24 mouse cellular contexts compared by ENCODE assay signal in the genomic region with DNA sequence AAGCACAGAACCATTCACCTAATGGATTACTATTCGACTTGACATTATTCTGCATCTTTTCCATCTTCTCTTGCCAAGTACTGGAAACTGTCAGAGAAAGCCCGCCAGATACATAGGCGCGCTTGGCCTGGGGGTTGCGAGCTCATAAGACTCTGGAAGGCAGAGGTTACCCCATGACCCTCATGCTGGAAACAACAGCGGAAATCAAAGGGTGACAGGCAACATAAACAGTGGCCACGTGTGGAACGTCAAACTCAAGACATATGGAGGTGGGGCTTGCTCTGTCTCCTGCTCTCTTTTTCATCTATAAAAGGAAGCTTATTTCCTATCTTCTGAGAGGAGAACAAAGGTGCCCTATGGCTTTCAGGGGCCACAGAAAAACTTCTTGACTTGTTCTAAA.
DNase-seq lines count a peak whose midpoint lies in the region; ATAC-seq and TF ChIP-seq lines count a peak whose summit lies in the region.
"Had no signal": no experiment of that assay in that cellular context is flagged by ENCODE, and none has a peak within 500 bp of the region (broad histone marks: within the 10 kb centered on the region; RNA-seq: fewer than 3 reads in every experiment).

No protein-coding gene starts in this region.

- DNase-seq in embryo, embryonic 10 days (ENCODE audit: low spot score) = peak; percentile 59
- no peak for DNase-seq in embryo, embryonic 9.5 days (ENCODE audit: extremely low spot score)
- DNase-seq in lung, embryonic 14.5 days = peak; percentile 80
- no peak for DNase-seq in lung, adult 2 months
- DNase-seq in embryonic facial prominence, embryonic 10.5 days (ENCODE audit: low spot score) = peak; percentile 32
- DNase-seq in mesoderm, embryonic 11.5 days (ENCODE audit: low read depth, low spot score) = peak; percentile 34
- DNase-seq in cerebellum, adult 11-12 months = no peak
- DNase-seq: adrenal gland, adult 8-10 months; cerebellum, adult 8-10 months; gastrocnemius, postnatal 10 days; heart, postnatal 10 days; kidney, adult 8-10 months; layer of hippocampus, adult 9-11 months; left cerebral cortex, postnatal 4 days had no signal

- H3K4me1 ChIP-seq in lung, embryonic 14.5 days (ENCODE audit: insufficient read depth) = peaks cover 3% of the 10 kb centered on the region; the same call in 1 of the 2 replicates
- H3K4me1 ChIP-seq in lung, adult 2 months (ENCODE audit: control insufficient read depth, insufficient read depth, low read length) = no peaks in the 10 kb centered on the region
- peaks cover 12% of the 10 kb centered on the region; the same call in 1 of the 2 replicates for H3K4me1 ChIP-seq in embryonic facial prominence, embryonic 10.5 days
- H3K4me1 ChIP-seq: hindbrain, embryonic 10.5 days; midbrain, embryonic 12.5 days had no signal

- H3K9me3 ChIP-seq in lung, embryonic 14.5 days (ENCODE audit: low read depth, low read length) = no peaks in the 10 kb centered on the region
- no peaks in the 10 kb centered on the region for H3K9me3 ChIP-seq in embryonic facial prominence, embryonic 10.5 days
- H3K9me3 ChIP-seq: embryonic facial prominence, embryonic 15.5 days; heart, embryonic 12.5 days; limb, embryonic 15.5 days; midbrain, embryonic 12.5 days had no signal

- WGBS in lung, embryonic 14.5 days = 24% methylated on average over 8 of the region's 8 CpGs
- WGBS in lung, adult 2 months = 48% methylated on average over 8 of the region's 8 CpGs
- WGBS in embryonic facial prominence, embryonic 10.5 days = 60% methylated on average over 8 of the region's 8 CpGs

- H3K4me3 ChIP-seq in lung, embryonic 14.5 days (ENCODE audit: low read depth, low read length) = no peak overlapping the region
- no peak overlapping the region for H3K4me3 ChIP-seq in lung, adult 2 months (replicated peaks; ENCODE audit: extremely low read depth, low read depth, low read length)
- no peak overlapping the region for H3K4me3 ChIP-seq in embryonic facial prominence, embryonic 10.5 days
- H3K4me3 ChIP-seq: embryonic facial prominence, embryonic 15.5 days; heart, embryonic 12.5 days; hindbrain, embryonic 10.5 days; limb, embryonic 15.5 days; midbrain, embryonic 12.5 days had no signal

- TF ChIP-seq CTCF in lung, embryonic 14.5 days (IDR thresholded peaks at IDR 0.05; ENCODE audit: low read depth) = no peak
- no peak for TF ChIP-seq CTCF in lung, adult 2 months (IDR thresholded peaks at IDR 0.05; ENCODE audit: insufficient read depth, low read length)

- ATAC-seq in lung, embryonic 14.5 days (ENCODE audit: insufficient read depth) = peak; percentile 47
- no peak for ATAC-seq in cerebellum, adult (ENCODE audit: insufficient number of reproducible peaks, low FRiP score, low TSS enrichment)
- ATAC-seq: activated CD4-positive, CD25-positive, alpha-beta regulatory T cell, adult 4 months; forebrain, embryonic 14.5 days; hindbrain, postnatal 0 days had no signal

- H3K4me2 ChIP-seq in lung, embryonic 14.5 days = no peak overlapping the region
- H3K4me2 ChIP-seq: embryonic facial prominence, embryonic 15.5 days; heart, embryonic 12.5 days; limb, embryonic 15.5 days; midbrain, embryonic 12.5 days had no signal

- H3K9ac ChIP-seq in lung, embryonic 14.5 days = no peak overlapping the region
- H3K9ac ChIP-seq: embryonic facial prominence, embryonic 15.5 days; heart, embryonic 12.5 days; limb, embryonic 15.5 days; liver, embryonic 14.5 days; midbrain, embryonic 12.5 days had no signal

- H3K27ac ChIP-seq in lung, embryonic 14.5 days (ENCODE audit: low read depth) = no peak overlapping the region
- no peak overlapping the region for H3K27ac ChIP-seq in embryonic facial prominence, embryonic 10.5 days (replicated peaks)
- H3K27ac ChIP-seq: embryonic facial prominence, embryonic 15.5 days; hindbrain, embryonic 10.5 days; hindbrain, postnatal 0 days; limb, embryonic 15.5 days; liver, embryonic 14.5 days; midbrain, embryonic 12.5 days had no signal

- TF ChIP-seq POLR2A in lung, adult 2 months (IDR thresholded peaks at IDR 0.05; ENCODE audit: borderline replicate concordance, extremely low read depth, low read depth, low read length) = no peak

- H3K36me3 ChIP-seq in lung, embryonic 14.5 days (ENCODE audit: insufficient read depth) = no peaks in the 10 kb centered on the region
- H3K36me3 ChIP-seq in embryonic facial prominence, embryonic 10.5 days (replicated peaks) = no peaks in the 10 kb centered on the region
- H3K36me3 ChIP-seq: embryonic facial prominence, embryonic 15.5 days; heart, embryonic 12.5 days; hindbrain, embryonic 10.5 days; limb, embryonic 15.5 days; midbrain, embryonic 12.5 days had no signal

- H3K27me3 ChIP-seq in lung, embryonic 14.5 days (ENCODE audit: insufficient read depth, low read length) = no peaks in the 10 kb centered on the region
- H3K27me3 ChIP-seq in embryonic facial prominence, embryonic 10.5 days (replicated peaks; ENCODE audit: low read depth, poor library complexity, severe bottlenecking) = no peaks in the 10 kb centered on the region
- H3K27me3 ChIP-seq: embryonic facial prominence, embryonic 15.5 days; heart, embryonic 12.5 days; limb, embryonic 15.5 days; midbrain, embryonic 12.5 days had no signal

Comparison
In these comparisons a context has a peak if more than half of its experiments do, and no peak if none do; other contexts are left out.
1. DNase-seq: peak in embryo, embryonic 10 days (single experiment), lung, embryonic 14.5 days (single experiment), embryonic facial prominence, embryonic 10.5 days (single experiment) and mesoderm, embryonic 11.5 days (single experiment); none in embryo, embryonic 9.5 days (single experiment), lung, adult 2 months (single experiment) and cerebellum, adult 11-12 months (single experiment).